Mouse (Mus musculus) olfactory bulb, adult 2 months (tissue): Measurements from ENCODE around the gene Mycbp.

Experiments used
- CTCF ChIP-seq: fragments of 200-500 bp; IDR thresholded peaks from 2 replicates; pipeline ENCODE4 v1.5.1; 2012; ENCODE audit warnings: low read depth, mild to moderate bottlenecking, low read length, moderate library complexity; ENCODE audit not compliant: insufficient read depth
- POLR2A ChIP-seq: fragments of 200-500 bp; IDR thresholded peaks from 2 replicates; pipeline ENCODE4 v1.6.1; 2012; ENCODE audit warnings: mild to moderate bottlenecking, low read depth, low read length, moderate library complexity; ENCODE audit not compliant: insufficient read depth

- no peak for TF ChIP-seq CTCF
- TF ChIP-seq POLR2A = no peak
These were observed 1.2 kb upstream of the Mycbp start for GRCm38 (mm10) chr4:123903432-123903831.
